Mouse (Mus musculus): ENCODE data around the gene Baiap2l1.

- TF ChIP-seq CTCF (IDR thresholded peaks at IDR 0.05; ENCODE audit: low read depth) (no peak; the same call in none of the 2 replicates), EP300 (IDR thresholded peaks at IDR 0.05; ENCODE audit: low read depth) (no peak)
These were observed 100.3 kb downstream of the Baiap2l1 start for GRCm38 (mm10) chr5:144257451-144258110.

All from heart, postnatal 0 days (tissue).